Mouse (Mus musculus) hindbrain, embryonic 11.5 days (tissue): Measurements from ENCODE around the gene Ugt1a6a. TPM values are rescaled to one million over a fixed set of nuclear protein-coding genes. Genes with fewer than 3 reads are reported as not detected.
"Not testable (repeated sequence)": the region's sequence is repeated elsewhere in the genome, so short reads cannot be mapped to it uniquely, and the experiment has no call there.

Experiments used
- ATAC-seq: fragments of 200-750 bp; cut with Nextera tagmentation; 2 replicates; pipeline ENCODE4 v1.8.0; 2017; ENCODE audit warnings: mild to moderate bottlenecking, moderate TSS enrichment, moderate library complexity; ENCODE audit not compliant: low FRiP score
- DNase-seq: peaks from one replicate; pipeline ENCODE4 v3.0.0-alpha.2; 2015; ENCODE audit warnings: low spot score
- H3K27ac ChIP-seq: fragments of 300-500 bp; sonication (generic); 2 replicates; pipeline ENCODE4 v1.5.1; 2014; ENCODE audit warnings: mild to moderate bottlenecking, low read depth, low read length
- H3K27me3 ChIP-seq: fragments of 300-500 bp; sonication (generic); 2 replicates; pipeline ENCODE4 v1.6.1; 2014; ENCODE audit warnings: mild to moderate bottlenecking, low read length, moderate library complexity, mixed read lengths; ENCODE audit not compliant: control insufficient read depth, insufficient read depth
- H3K36me3 ChIP-seq: fragments of 300-500 bp; sonication (generic); 2 replicates; pipeline ENCODE4 v1.6.1; 2014; ENCODE audit warnings: mild to moderate bottlenecking, low read length, moderate library complexity, mixed read lengths; ENCODE audit not compliant: control insufficient read depth, insufficient read depth
- H3K4me1 ChIP-seq: fragments of 300-500 bp; sonication (generic); replicated peaks from 2 replicates; pipeline ENCODE4 v1.6.1; 2014; ENCODE audit warnings: low read length, mixed read lengths; ENCODE audit not compliant: control insufficient read depth, insufficient read depth
- H3K4me2 ChIP-seq: fragments of 300-500 bp; sonication (generic); replicated peaks from 2 replicates; pipeline ENCODE4 v1.6.1; 2014; ENCODE audit warnings: mild to moderate bottlenecking, low read depth, low read length
- H3K4me3 ChIP-seq: fragments of 300-500 bp; sonication (generic); 2 replicates; pipeline ENCODE4 v1.5.1; 2014; ENCODE audit warnings: low read depth, low read length
- H3K9ac ChIP-seq: fragments of 300-500 bp; sonication (generic); 2 replicates; pipeline ENCODE4 v1.6.1; 2014; ENCODE audit warnings: low read depth, low read length
- H3K9me3 ChIP-seq: fragments of 300-500 bp; sonication (generic); 2 replicates; pipeline ENCODE4 v1.6.1; 2016; ENCODE audit warnings: low read length; ENCODE audit not compliant: control insufficient read depth
- WGBS: fragments of 180-500 bp; shearing (Covaris S2); extraction: QIAGEN DNeasy Blood & Tissue Kit; methylation state at CpG from one replicate; pipeline ENCODE4 v1.1.7; 2014; 5-methylcytosine and 5-hydroxymethylcytosine counted together
- polyA plus RNA-seq: library from polyadenylated mRNA; unstranded; fragments of >200 nt; fragmentation: Nextera tagmentation; extraction: Ambion mirVana; gene quantifications from 2 replicates; pipeline ENCODE4 v1.2.1, GENCODE M21; 2014

The Ugt1a6a gene
- polyA plus RNA-seq, 1 experiment from 2014 or later: 0.49 TPM

DNA sequence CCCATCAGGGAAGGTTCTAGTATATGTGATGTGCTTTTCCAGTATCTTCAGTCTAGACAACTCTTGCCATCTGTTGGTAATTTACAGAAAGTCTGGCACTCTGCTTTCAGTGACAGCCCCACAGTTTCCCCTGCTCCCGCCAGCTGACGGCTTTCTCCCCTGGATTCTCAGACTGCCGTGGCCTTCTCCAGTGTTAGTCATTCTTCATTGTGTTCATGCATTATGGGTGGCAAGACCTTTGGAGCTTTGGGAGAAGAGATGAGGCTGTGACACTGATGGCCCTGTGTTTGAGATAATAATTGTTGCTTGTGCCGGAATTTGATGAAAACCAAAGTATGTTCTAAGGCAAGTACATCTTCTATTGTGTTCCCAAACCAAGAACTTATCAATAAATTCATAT is 84.0 kb downstream of the Ugt1a6a start:
- Histone ChIP-seq H3K27ac (no peak overlapping the region), H3K4me3 (no peak overlapping the region), H3K4me2 (no peak overlapping the region), H3K36me3 (no peaks in the 10 kb centered on the region), H3K27me3 (no peaks in the 10 kb centered on the region), H3K9ac (no peak overlapping the region), H3K9me3 (peaks cover 40% of the 10 kb centered on the region), H3K4me1 (no peaks in the 10 kb centered on the region)
- ATAC-seq: no peak
- 51% methylated on average over 4 of the region's 4 CpGs for WGBS
- peak; percentile 1 for DNase-seq

DNA sequence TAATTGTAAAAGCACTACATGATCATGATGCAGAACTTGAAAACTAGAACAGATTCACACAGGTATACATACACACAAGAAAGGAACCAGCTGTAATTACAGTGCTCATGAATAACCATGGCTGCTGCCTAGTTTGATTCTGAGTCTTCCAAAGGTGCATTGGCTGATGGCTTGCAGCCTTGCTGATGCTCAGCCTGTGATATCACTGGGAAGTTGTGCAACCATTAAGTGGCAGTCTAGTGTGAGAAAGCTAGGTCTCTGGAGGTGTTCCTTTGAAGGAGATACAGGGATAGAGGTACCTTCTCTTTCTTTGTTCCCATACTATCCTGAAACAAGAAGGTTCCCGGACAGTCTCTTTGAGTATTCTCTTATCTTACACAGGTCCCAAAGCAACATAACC is 84.4 kb downstream of the Ugt1a6a start:
- DNase-seq: no peak
- Histone ChIP-seq H3K9ac (no peak overlapping the region), H3K4me1 (no peaks in the 10 kb centered on the region), H3K27me3 (no peaks in the 10 kb centered on the region), H3K4me3 (no peak overlapping the region), H3K36me3 (no peaks in the 10 kb centered on the region), H3K27ac (no peak overlapping the region), H3K4me2 (no peak overlapping the region), H3K9me3 (peaks cover 35% of the 10 kb centered on the region)
- 17% methylated on average over 1 of the region's 1 CpGs for WGBS
- no peak for ATAC-seq

DNA sequence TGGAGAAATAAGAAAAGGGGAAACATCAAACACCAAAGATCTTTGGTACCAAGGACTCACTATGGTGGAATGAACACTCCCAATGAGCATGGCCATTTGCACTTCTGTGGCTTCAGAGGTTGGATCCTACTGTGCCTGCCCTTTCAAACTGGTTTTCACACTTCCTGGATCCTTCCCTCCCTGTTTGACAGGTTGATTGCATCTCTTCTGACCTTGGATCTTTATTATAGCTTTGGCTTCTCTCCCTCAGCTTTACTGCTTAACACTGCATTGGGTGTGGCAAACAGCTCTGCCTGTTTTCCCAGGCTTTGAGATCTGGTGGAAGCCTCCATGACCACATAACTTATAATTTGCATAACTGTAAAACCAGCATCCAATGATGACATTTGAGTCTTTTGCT is 85.7 kb downstream of the Ugt1a6a start:
- Histone ChIP-seq H3K9me3 (peaks cover 26% of the 10 kb centered on the region), H3K9ac (no peak overlapping the region), H3K36me3 (no peaks in the 10 kb centered on the region), H3K4me2 (no peak overlapping the region), H3K4me3 (no peak overlapping the region), H3K27ac (no peak overlapping the region), H3K4me1 (no peaks in the 10 kb centered on the region), H3K27me3 (no peaks in the 10 kb centered on the region)
- DNase-seq: no peak
- no peak for ATAC-seq

DNA sequence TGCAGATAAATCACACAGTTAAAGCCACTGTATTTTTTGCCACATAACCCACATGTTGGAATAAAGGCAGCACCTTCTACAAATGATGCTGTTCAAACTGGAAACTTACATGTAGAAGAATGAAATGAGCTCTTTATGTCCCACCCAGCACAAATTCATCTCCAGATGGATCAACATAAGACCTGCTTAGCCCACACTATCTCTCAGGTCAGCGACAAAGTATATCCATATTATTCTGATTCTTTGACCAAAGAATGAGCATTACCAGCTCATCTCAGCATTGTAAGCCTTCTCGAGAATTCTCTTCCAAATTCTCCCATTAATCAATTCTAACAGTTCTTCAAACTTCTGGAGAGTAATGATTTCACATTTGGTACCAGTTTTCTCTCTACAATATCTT is 87.6 kb downstream of the Ugt1a6a start:
- ATAC-seq: no peak
- Histone ChIP-seq H3K4me1 (no peaks in the 10 kb centered on the region), H3K27ac (no peak overlapping the region), H3K4me3 (no peak overlapping the region), H3K36me3 (no peaks in the 10 kb centered on the region), H3K27me3 (no peaks in the 10 kb centered on the region), H3K9me3 (peaks cover 28% of the 10 kb centered on the region), H3K4me2 (no peak overlapping the region), H3K9ac (no peak overlapping the region)
- no peak for DNase-seq
- 51% methylated on average over 2 of the region's 2 CpGs for WGBS

DNA sequence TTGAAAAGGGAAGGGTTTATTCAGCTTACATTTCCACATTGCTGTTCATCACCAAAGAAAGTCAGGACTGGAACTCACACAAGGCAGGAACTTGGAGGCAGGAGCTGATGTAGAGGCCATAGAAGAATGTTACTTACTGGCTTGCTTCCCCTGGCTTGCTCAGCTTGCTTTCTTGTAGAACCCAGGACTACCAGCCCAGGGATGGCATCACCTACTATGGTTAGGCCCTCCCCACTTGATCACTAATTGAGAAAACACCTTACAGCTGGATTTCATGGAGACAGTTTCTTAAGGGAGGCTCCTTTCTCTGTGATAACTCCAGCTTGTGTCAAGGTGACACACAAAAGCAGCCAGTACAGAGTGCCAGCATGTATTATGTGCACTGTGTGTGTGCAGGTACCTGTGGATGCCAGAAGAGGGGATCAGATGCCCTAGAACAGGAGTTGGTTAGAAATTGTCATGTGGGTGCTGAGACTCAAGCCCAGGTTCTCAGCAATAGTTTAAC is 88.5 kb downstream of the Ugt1a6a start:
- H3K27ac ChIP-seq, H3K4me2 ChIP-seq, H3K4me1 ChIP-seq, H3K4me3 ChIP-seq, ATAC-seq, H3K9ac ChIP-seq, DNase-seq, H3K36me3 ChIP-seq, H3K27me3 ChIP-seq: not testable (repeated sequence)
- peaks cover 31% of the 10 kb centered on the region for H3K9me3 ChIP-seq

DNA sequence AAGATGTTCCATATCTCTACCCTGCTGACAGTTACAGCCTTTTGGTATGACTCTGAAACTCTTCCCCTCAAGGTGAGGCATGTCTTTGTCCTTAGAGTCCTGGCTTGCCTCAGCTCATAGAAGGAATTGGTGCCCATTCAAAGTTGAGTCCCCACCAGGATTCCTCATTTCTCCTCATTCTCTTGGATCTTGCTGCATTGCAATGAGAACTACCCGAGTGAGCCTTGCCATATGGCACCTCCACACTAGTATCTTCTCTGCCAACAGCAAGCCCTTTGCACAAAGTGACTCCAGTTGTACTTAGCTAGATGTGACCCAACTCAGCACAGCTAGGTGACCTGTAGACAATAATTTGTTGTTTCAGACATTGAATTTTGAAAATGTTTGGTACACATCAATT is 89.0 kb downstream of the Ugt1a6a start:
- no peak for ATAC-seq
- no peaks in the 10 kb centered on the region for H3K4me1 ChIP-seq
- peaks cover 37% of the 10 kb centered on the region for H3K9me3 ChIP-seq
- 62% methylated on average over 1 of the region's 1 CpGs for whole genome bisulfite sequencing
- no peak overlapping the region for H3K9ac ChIP-seq
- H3K4me3 ChIP-seq: no peak overlapping the region
- no peak overlapping the region for H3K27ac ChIP-seq
- no peak for DNase-seq
- no peak overlapping the region for H3K4me2 ChIP-seq
- no peaks in the 10 kb centered on the region for H3K36me3 ChIP-seq
- H3K27me3 ChIP-seq: no peaks in the 10 kb centered on the region

DNA sequence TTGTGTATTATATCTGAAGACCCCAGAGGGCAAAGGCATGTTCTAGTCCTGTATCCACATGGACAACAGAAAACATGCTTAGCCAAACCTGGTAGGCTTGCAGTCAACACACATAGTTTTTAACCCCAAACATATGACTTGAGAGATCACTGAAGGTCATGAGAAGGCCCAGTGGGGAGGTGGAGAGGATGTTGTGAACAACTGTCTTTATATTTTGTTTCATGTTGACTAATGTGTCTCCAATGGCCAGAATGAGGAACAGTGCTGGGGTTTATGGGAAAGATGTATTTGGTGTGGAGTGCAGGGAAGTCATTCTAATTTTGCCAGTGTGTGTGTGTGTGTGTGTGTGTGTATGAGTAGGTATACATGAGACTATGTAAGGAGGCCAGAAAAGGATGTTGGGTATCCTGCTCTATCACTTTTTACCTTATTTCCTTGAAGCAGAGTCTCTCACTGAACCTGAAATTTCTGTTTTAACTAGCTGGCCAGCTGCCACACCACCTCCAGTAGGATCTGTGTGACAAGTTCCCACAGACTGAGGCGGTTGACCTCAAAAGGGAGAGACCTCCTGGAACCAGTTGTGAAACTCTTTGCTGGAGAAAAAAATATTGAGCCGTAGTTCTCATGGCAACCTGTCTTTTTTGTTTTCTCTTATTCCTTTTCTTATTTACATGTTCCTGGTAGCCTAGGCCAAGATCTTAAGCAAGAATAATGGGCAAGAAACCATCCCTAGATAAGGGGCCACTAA is 89.6 kb downstream of the Ugt1a6a start:
- WGBS: 73% methylated on average over 2 of the region's 2 CpGs

DNA sequence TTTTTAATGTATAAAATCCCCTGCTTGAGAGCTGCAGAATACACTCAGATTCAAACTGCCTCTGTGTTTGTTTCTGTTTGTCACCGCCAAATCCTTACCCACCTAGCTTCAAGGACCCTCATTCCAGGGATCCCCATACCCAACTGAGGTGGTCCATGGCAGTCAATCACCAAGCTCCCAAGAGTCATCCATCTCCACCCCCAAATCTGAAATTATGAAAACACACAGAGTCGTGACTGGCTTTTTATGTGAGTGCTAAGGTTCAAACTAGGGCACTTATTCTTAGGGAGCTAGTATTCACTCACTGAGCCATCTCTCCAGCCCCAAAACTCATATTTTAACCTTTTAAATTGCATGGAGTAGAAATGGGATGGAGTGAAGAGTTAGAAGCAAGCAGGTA is 90.7 kb downstream of the Ugt1a6a start:
- not testable (repeated sequence) for H3K9ac ChIP-seq, H3K36me3 ChIP-seq, H3K4me1 ChIP-seq, H3K4me2 ChIP-seq, H3K27ac ChIP-seq, H3K4me3 ChIP-seq, DNase-seq, H3K27me3 ChIP-seq, ATAC-seq
- WGBS: 42% methylated on average over 2 of the region's 2 CpGs
- peaks cover 54% of the 10 kb centered on the region for H3K9me3 ChIP-seq

More for the DNA sequence above, 89.6 kb downstream of the Ugt1a6a start:
- no peak overlapping the region for H3K4me3 ChIP-seq
- DNase-seq (no peak), ATAC-seq (no peak)
- H3K9ac ChIP-seq: no peak overlapping the region
- H3K4me1 ChIP-seq: no peaks in the 10 kb centered on the region
- peaks cover 43% of the 10 kb centered on the region for H3K9me3 ChIP-seq
- no peaks in the 10 kb centered on the region for H3K27me3 ChIP-seq
- no peak overlapping the region for H3K27ac ChIP-seq
- H3K36me3 ChIP-seq: no peaks in the 10 kb centered on the region
- H3K4me2 ChIP-seq: no peak overlapping the region

DNA sequence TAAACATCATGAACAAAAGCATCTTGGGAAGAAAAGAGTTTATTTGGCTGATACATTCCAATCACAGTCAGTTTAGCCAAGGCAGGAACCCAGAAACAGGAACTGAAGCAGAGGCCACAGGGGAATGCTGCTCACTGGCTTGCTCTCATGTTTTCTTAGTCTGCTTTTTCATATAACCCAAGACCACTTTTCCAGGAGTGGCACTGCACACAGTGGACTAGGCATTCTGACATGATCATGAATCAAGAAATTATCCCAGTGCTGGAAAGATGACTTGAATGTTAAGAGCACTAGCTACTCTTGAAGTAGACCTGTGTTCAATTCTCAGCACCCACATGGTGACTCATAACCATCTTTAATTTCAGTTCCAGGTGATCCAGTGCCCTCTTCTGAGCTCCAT is 91.1 kb downstream of the Ugt1a6a start:
- peaks cover 58% of the 10 kb centered on the region for H3K9me3 ChIP-seq
- DNase-seq (no peak), ATAC-seq (no peak)
- H3K27me3 ChIP-seq: no peaks in the 10 kb centered on the region
- H3K36me3 ChIP-seq: no peaks in the 10 kb centered on the region
- no peak overlapping the region for H3K4me3 ChIP-seq
- no peak overlapping the region for H3K27ac ChIP-seq
- no peak overlapping the region for H3K4me2 ChIP-seq
- no peaks in the 10 kb centered on the region for H3K4me1 ChIP-seq
- no peak overlapping the region for H3K9ac ChIP-seq
